Mouse (Mus musculus) CH12F3 (cell line): ENCODE results near the gene Ptpn14.

ENCODE experiments used
- in situ Hi-C: fragments of 300-500 bp; cut with MboI; formaldehyde crosslinking; loops from 2 replicates; pipeline ENCODE4 v1.14.3; 2020; ENCODE audit warnings: low sequenced_read_pairs

The Ptpn14 gene

DNA sequence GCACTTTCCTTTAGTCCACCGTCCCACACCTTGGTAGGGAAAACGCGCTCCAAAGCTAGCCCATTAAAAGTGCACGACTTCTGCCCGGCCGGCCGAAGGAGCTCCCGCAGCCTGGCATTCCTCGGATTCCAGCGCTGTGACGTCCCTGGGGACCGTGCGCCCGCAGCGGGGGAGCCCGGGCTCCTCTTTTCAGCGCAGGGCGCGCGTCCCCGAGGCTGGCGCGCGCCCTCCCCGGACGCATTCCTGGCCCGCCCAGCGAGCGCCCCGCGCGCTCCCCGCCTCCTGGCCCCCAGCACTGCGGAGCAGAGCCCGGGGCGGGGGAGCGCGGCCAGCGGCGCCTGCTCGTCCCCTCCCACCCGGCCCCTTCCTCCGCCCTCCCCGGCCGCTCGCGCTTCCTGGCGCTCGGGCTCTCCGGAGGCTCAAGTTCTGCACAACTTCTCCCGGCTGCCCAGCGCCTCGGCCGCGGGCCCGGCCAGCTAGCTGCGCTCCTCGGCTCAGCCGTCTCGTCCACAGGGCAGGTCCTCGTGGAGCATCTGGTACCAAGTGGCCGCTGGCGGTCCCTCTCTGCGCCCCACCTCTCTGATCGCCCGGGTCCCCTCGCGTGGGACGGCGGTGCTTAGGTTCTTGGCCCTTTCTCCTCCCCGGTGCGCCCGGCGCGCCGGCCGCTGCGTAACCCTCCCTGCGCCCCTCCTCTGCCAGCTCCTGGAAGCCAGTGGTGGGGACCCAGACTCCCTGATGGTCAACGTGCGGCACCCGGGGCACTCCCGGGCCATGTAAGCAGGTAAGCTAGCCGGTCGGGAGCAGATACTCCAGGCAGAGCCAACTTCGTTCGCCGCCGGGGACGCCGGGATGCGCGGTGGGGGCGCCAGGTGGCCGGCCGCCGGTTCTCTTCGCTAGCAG lies at the start of gene Ptpn14:
Gene Ptpn14 (plus strand): TSS at position 385 of the 900 bp plus-strand sequence.
- in situ Hi-C loops, result no loop called here

DNA sequence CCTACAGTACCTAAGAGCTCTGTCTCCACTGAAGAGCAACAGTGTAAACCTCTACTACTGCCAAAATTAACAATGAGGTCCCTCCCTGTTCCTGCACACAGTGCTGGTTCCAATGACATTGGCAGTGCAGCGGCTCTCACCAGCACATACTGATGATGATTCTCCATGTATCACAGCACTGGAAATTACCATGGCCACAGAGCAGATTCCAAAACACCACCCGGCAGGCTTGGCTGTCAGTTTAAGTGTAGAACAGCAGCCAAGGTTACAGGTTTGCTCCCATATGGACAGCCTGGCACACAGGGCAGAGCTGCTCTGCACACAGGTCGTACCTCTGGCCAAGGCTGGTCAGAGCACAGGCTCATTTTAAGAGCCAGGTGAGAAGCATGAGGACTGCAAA lies 48.5 kb upstream of the Ptpn14 start:
- in situ Hi-C loops, result no loop called here

DNA sequence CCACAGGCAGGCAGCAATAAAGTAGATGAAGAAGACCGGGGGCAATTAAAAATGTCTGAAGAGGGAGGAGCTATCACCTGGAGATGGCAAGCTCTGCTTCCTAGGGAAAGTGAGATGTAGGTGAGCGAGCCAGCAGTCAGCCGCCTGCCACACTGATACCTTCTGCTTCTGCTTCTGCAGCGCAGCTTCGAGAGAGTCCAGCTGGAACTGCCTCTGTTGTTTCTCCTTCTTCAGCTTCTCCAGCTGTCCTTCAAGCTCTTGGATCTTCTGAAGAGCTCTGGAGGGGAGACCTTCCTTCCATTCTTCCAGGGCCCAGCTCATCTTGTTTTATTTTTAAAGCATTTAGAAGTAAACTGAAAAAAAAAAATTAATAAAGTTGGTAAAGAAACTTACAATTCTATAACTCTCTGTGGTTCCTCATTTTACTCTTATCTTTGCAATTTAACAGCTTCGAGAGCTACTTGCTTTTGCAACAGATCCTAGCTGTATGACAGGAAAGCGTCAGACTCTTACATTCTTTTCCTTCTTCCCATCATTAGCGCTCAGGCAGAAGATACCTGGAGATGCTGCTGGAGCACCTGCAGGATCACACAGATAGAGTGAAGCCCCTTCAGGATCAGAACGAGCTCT lies 43.2 kb upstream of the Ptpn14 start:
- in situ Hi-C loops, result no loop called here

DNA sequence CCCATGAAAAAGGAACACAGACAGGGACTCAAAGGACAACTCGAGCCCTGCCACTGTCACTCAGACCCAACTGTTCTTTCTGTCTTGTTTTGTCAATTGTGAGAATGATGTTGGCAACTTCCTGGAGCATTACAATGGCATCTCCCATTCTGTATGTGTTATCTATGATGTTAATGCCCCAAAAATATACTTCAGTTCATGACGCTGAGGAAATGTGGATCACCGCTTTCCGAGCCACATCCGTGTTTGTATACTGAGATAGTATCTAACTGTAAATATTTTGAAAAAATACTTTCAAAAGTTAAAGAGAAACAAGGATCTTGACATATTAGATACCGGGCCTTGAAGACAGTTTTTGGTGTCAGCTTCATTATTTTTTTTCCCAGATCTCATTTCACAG lies 42.0 kb upstream of the Ptpn14 start:
- in situ Hi-C loops, result no loop called here

DNA sequence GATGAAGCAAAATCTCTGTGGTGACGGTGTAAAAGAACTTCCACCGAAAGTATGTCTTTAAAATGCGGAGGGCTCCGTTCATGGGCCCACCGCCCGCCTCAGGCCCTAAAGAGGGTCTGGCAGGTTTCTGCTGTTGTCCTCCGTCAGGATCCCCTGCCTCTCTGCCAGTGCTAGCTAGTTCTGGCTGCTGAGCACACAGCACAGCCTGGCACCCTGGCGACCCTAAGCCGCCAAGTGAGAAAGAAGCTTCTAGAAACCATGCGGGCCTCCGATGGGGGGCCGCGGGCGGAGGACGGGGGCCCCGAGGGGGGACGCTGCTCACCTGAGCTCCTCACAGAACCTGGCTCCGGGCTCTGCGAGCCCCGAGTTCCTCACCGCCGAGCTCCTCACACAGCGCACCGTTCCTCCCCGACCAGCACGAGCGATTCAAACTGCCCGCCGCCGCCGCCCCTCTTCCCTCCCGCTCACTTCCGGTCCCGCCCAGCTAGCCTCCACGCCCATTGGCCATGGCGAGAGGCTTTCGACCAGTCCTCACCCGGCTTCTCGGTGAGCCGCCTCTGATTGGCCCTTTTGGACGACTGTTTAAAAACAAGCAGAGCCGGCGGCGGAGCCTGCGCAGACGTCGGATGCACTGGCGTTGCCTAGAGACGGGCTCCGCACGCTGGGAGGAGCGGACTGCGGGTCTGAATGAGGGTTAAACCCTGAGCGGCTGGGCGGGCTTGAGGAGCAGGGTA lies 40.2 kb upstream of the Ptpn14 start, which contains the start of gene Cenpf:
Gene Cenpf (minus strand): TSS at position 433 of the 734 bp plus-strand sequence.
- in situ Hi-C loops, result no loop called here

DNA sequence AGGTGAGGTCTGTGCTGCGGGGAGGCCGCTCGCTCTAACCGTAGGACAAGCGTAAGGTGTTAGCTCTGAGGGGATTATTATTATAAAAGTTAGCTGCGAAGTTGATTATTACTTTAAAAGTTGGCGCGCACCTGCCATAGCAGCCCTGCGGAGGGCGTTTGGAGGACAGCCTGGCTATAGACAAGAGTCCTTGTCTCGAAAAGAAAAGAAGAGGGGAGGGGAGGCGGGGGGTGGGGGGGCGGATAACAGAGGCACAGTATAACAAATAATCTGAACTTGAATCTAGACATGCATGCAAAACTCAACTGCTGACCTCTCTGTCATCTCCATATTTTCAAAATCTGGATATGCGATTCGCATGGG lies 39.7 kb upstream of the Ptpn14 start:
- in situ Hi-C loops, result no loop called here

DNA sequence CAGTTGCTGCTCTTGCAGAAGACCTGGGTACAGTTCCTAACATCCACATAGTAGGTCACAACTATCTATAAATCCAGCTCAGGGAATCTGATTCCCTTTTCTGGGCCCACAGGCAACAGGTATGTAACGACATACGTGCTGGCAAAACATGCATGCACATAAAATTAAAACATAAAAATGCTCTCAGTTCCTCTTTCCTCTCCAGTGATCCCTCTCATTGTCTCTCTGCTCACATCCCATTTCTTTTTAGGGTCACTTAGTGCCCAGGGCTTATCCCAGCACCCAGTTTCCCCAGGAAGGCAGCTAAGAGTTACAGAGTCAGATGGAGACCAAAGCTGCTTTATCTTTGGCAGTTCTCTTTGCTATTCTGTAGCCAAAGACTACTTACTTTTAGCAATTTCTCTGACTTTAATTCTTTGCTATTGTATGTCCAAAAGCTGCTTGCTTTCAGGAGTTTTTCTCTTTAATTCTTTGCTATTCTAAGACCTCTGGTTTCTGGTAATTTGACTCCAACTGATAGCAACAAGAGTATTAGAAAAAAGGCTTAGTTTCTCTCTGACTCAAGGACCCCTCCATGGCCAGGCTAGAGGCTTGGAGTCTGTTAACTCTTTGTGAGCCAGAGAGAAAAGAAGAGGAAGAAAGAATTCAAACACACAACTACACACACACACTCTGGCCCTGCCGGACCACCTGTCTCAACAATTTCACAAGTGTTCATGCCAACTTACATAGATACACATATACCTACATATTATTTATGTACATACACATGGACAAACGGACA lies 38.8 kb upstream of the Ptpn14 start:
- in situ Hi-C loops, result no loop called here

DNA sequence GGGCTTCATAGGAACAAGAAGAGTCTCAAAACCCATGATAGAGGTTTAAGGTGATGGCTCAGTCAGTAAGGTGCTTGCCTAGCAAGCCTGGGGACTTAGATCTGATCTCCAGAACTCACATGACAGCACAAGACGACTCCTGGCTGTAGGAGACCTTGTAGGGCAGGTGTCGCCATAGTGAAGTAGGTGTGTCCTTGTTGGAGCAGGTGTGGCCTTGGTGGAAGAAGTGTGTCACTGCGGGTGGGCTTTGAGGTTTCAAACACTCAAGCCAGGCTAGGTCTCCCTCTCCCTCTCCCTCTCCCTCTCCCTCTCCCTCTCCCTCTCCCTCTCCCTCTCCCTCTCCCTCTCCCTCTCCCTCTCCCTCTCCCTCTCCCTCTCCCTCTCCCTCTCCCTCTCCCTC lies 35.6 kb upstream of the Ptpn14 start:
- in situ Hi-C loops, result loop anchor here (10.0 kb wide), 1 partner anchor 182 kb away; no protein-coding TSS in a partner anchor

DNA sequence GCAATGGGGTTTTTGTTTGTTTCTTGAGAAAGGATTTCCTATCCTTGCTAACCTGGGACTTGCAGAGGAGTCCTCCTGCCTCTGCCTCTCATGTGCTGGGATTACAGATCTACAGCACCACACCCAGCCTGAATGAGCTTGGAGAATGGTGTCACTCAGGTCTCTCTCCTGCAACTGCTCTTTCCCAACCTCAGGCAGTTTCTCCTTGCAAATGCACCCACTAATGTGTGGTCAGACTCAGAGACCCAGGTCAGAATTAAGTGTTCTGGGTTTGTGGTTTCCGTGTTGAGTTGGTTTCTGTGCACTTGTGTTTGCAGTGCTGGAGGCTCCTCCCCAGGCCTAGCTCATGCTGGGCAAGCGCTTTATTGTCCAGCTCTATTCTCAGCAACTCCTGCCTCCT lies 33.7 kb upstream of the Ptpn14 start:
- in situ Hi-C loops, result loop anchor here (10.0 kb wide), 1 partner anchor 180 kb away; no protein-coding TSS in a partner anchor

DNA sequence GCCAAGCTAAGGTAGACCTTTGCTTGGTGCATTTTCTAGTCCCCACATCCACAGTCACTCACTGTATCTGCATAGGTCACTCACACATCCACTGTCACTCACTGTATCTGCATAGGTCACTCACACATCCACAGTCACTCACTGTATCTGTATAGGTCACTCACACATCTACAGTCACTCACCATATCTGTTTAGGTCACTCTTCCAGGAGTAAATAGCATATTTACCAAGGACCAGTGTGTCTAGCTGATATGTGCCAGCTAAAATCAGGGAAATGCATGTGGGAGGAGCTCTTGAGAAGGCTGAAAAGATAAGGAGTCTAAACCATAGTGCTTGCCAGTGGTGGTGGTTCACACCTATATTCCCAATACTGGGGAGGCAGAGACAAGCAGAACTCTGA lies 32.7 kb upstream of the Ptpn14 start:
- in situ Hi-C loops, result loop anchor here (10.0 kb wide), 1 partner anchor 179 kb away; no protein-coding TSS in a partner anchor

DNA sequence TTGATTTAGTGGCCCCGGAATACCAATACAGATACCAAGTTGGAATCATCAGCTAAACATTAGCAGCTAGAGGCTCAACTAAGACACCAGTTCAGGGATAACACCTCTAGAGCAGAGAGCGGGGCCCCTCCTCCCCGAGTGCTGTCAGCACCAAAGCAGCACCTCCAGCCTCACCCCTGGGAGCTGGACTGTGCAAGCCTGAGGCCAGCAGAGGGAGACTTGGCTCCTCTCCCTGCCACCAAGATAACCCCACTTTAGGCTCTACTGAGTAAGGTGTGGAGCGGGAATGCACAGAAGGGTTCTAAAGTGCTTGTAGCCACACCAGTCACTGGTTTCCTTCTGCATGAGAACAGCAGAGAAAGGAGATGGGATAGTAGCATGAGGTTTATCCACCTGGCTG lies 29.7 kb upstream of the Ptpn14 start:
- in situ Hi-C loops, result loop anchor here (10.0 kb wide), 1 partner anchor 176 kb away; no protein-coding TSS in a partner anchor

DNA sequence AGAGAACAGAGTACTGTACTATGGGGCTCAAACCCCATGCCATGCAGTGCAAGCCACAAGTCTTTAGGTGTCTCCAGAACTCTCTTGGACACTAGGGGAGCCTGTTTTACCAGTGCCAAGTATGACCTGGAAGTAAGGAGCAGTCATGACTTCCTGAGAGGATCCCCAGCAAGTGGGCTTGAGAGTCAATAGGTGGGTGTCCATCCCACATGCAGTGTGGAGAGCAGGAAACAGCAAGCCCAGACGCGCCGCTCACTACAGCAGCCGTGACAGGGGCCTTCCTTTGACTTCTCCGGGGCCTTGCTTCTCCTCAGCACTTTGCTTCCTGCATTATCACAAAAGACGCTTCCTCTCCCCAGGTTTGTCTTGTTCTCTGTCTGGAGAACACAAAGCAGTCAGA lies 27.9 kb upstream of the Ptpn14 start:
- in situ Hi-C loops, result no loop called here

DNA sequence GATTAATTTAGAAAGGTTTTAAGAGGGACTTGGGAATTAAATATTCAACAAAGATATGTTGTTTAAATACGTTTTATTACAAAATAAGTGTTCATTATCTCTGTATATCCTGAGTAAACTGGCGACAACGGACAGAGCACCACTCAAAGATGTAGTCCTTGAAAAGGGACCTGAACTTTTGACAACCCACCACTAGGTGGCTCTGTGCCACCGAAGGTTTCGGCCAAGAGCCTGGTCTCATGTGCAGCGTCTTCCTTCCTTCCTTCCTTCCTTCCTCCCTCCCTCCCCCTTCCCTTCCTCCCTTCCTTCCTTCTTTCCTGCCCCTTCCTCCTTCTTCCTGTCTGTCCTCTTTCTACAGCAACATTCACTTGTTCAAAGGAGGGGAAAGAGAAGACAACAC lies 27.1 kb upstream of the Ptpn14 start:
- in situ Hi-C loops, result no loop called here

DNA sequence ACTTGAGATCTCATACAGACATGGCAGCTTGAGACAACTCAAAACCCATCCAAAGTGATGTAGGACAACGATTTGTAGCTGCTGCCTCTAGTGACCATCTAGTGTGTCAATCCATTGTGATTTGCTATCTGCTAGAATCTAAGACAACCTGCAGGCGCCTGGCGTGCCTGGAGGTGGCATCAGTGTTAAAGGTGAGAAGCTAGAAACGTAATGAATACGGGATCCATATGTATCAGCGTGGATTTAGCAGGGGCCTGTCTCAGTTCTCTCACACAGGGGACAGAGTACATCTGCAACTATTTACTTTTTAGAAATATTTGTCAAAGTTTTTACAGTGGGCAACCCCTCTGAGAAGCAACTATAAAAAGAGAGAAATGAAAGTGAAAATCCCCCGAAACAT lies 24.9 kb upstream of the Ptpn14 start:
- in situ Hi-C loops, result no loop called here

DNA sequence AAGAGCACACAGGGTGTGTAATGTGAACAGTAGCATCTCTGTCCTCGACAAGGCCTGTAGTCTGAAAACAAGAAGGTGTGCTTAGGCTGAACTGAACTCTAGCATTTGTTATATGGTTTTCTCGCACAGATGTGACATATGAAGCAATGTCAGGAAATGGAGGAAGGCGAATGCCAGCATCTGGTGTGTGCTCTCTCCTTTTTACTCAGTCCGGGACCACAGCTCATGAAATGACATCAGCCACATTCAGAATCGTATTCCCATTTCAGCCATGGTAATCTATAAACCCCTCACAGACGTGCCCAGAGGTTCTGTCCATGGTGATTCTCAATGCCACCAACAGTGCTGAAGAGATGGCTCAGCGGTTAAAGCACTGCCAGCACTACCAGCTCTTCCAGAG lies 24.5 kb upstream of the Ptpn14 start:
- in situ Hi-C loops, result no loop called here

DNA sequence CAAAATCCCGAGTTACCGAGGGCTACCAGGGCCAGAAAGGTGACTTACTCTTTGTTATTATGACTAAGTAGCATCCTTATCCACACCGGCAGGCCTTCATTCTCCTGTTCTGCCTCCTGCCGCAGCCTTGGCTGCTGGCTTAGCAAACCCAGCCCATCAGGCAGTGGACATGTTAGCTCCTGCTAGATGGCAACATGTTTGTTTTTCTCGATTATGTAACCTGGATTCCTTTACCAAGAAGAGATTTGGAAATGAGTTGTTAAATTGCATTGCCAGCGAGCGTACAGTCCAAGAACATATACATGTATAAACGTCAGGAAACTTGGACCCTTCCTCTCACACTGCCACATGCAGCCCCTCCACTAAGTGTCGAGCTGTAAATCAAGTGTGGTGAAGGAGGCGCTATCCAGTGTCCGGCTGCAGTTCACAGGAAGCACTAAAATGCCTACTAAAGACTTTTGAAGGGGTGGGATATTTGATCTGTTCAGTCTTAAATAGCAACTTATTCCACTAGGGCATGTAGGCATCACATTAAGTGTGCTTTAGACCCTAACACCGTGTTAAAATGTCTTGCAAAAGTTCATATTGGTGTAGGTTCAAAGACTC lies 21.9 kb upstream of the Ptpn14 start:
- in situ Hi-C loops, result no loop called here

DNA sequence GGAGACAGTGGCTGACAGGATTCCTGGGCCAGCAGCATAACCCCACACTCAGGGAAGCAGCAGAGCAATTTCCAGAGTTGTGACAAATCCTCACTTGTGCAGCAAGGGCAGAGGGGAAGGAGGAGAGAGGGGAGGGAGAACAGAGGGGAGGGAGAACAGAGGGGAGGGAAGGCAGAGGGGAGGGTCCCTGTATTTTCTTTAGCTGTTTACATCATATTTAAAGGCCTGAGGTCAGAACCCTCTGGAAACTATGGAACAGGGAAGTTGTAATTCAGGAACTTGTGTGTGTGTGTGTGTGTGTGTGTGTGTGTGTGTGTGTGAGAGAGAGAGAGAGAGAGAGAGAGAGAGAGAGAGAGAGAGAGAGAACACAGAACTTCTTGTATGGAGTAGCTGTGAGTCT lies 21.1 kb upstream of the Ptpn14 start:
- in situ Hi-C loops, result no loop called here

DNA sequence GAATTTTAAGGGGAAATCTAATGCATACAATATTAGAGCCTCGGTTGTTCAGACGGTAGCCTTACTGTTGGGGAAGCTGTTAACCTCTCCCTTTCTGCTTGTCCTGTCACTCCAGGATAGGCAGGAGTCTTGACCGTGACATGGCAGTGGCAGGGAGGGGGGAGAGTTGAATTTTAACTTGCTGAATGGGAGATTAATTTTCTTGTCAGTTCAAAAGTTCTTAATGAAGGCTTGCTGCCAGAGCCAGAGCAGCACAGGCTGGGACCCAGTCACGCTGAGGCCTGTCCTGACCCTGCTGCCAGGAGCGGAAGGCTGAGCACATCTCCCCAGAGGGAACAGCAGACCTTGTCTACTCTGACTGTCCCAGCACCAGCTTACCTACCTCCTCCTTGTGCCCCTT lies 20.6 kb upstream of the Ptpn14 start:
- in situ Hi-C loops, result no loop called here

DNA sequence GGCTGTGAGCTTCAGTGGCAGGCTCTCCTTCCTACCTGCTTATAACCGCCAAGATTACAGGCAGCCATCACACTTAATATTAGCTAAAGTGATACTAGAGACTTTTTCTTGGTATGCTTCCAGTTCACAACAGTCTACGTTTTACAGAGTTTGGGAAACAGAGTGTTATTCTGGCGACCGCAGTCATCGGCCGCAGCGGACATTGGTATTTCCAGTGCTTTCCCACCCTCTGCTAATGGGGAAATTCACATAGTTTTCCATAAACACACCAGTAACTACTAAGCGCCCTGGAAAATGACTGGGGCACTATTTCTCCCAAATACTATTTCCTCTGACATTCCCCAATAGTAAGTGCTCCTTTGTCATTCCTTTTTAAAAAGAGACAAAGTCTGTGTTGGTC lies 19.1 kb upstream of the Ptpn14 start:
- in situ Hi-C loops, result no loop called here
